Mouse (Mus musculus): ENCODE results near the gene Psmd14. TPM values are rescaled to one million over a fixed set of nuclear protein-coding genes. Genes with fewer than 3 reads are reported as not detected.
A peak's percentile ranks its signal among the peaks of the same experiment; 100 is the strongest.

Gene Psmd14
- total RNA-seq, 2 experiments from 2014 or later: 64.7 to 64.8 TPM

- DNase-seq: no peak
Measured at GRCm38 (mm10) chr2:61759234-61759855, 47.9 kb downstream of the Psmd14 start.

- DNase-seq: no peak
Measured at GRCm38 (mm10) chr2:61760044-61760443, 48.5 kb downstream of the Psmd14 start.

GRCm38 (mm10) chr2:61764470-61765105, 53.1 kb downstream of the Psmd14 start:
- DNase-seq: no peak

GRCm38 (mm10) chr2:61765526-61765925, 54.0 kb downstream of the Psmd14 start:
- DNase-seq: no peak

GRCm38 (mm10) chr2:61780794-61781193, 69.3 kb downstream of the Psmd14 start:
- DNase-seq: no peak

- DNase-seq: no peak
Measured at GRCm38 (mm10) chr2:61794960-61795359, 83.5 kb downstream of the Psmd14 start.

- no peak for DNase-seq
Measured at GRCm38 (mm10) chr2:61798048-61798447, 86.6 kb downstream of the Psmd14 start.

GRCm38 (mm10) chr2:61802656-61803251, 91.3 kb downstream of the Psmd14 start, which contains the start of gene Tbr1:
Gene Tbr1, plus strand, starts transcription at chr2:61802930.
- no peak for DNase-seq

- DNase-seq: no peak
Measured at GRCm38 (mm10) chr2:61803443-61804367, 92.2 kb downstream of the Psmd14 start.

- DNase-seq: no peak
Measured at GRCm38 (mm10) chr2:61804382-61804840, 92.9 kb downstream of the Psmd14 start.

GRCm38 (mm10) chr2:61804841-61805540, 93.5 kb downstream of the Psmd14 start:
- peak in 1 of 2 experiments; percentile 27 for DNase-seq

- peak in 1 of 2 experiments; percentile 38 for DNase-seq
Measured at GRCm38 (mm10) chr2:61805541-61806345, 94.2 kb downstream of the Psmd14 start.

GRCm38 (mm10) chr2:61806346-61806825, 94.9 kb downstream of the Psmd14 start:
- DNase-seq: no peak

- DNase-seq: peak in 1 of 2 experiments; percentile 36
Measured at GRCm38 (mm10) chr2:61807151-61807550, 95.7 kb downstream of the Psmd14 start.

GRCm38 (mm10) chr2:61807781-61808180, 96.3 kb downstream of the Psmd14 start:
- DNase-seq: no peak

- DNase-seq: peak in 1 of 2 experiments; percentile 15
Measured at GRCm38 (mm10) chr2:61808776-61809175, 97.3 kb downstream of the Psmd14 start.

- no peak for DNase-seq
Measured at GRCm38 (mm10) chr2:61809381-61809780, 97.9 kb downstream of the Psmd14 start.

- no peak for DNase-seq
Measured at GRCm38 (mm10) chr2:61810751-61811150, 99.3 kb downstream of the Psmd14 start.

- DNase-seq: no peak
Measured at GRCm38 (mm10) chr2:61811163-61811506, 99.6 kb downstream of the Psmd14 start.
